Mouse (Mus musculus) limb, embryonic 14.5 days (tissue): Measurements from ENCODE around the gene Pcolce. TPM values are rescaled to one million over a fixed set of nuclear protein-coding genes. Genes with fewer than 3 reads are reported as not detected.

Source experiments
- ATAC-seq: fragments of 200-750 bp; cut with Nextera tagmentation; 2 replicates; pipeline ENCODE4 v1.8.0; 2017; ENCODE audit warnings: low read depth, moderate number of reproducible peaks, moderate TSS enrichment; ENCODE audit not compliant: low FRiP score
- DNase-seq: peaks from one replicate; pipeline ENCODE4 v3.0.0-alpha.2; 2015; ENCODE audit warnings: low spot score
- H3K27ac ChIP-seq: fragments of 300-500 bp; sonication (generic); replicated peaks from 2 replicates; pipeline ENCODE4 v1.5.1; 2014; ENCODE audit warnings: low read depth, mild to moderate bottlenecking, low read length, moderate library complexity, mixed read lengths
- H3K27me3 ChIP-seq: fragments of 300-500 bp; sonication (generic); 2 replicates; pipeline ENCODE4 v1.6.1; 2014; ENCODE audit warnings: low read length, mixed read lengths; ENCODE audit not compliant: control insufficient read depth, insufficient read depth
- H3K36me3 ChIP-seq: fragments of 300-500 bp; sonication (generic); 2 replicates; pipeline ENCODE4 v1.6.1; 2014; ENCODE audit warnings: mild to moderate bottlenecking, low read length, moderate library complexity, mixed read lengths; ENCODE audit not compliant: control insufficient read depth, insufficient read depth
- H3K4me1 ChIP-seq: fragments of 300-500 bp; sonication (generic); 2 replicates; pipeline ENCODE4 v1.6.1; 2014; ENCODE audit warnings: antibody characterized with exemption, low read length, mixed read lengths; ENCODE audit not compliant: control insufficient read depth, insufficient read depth
- H3K4me2 ChIP-seq: fragments of 300-500 bp; sonication (generic); replicated peaks from 2 replicates; pipeline ENCODE4 v1.6.1; 2014; ENCODE audit warnings: low read depth, mild to moderate bottlenecking, low read length, moderate library complexity; ENCODE audit not compliant: severe bottlenecking
- H3K4me3 ChIP-seq: fragments of 300-500 bp; sonication (generic); replicated peaks from 2 replicates; pipeline ENCODE4 v1.5.1; 2014; ENCODE audit warnings: low read length
- H3K9ac ChIP-seq: fragments of 300-500 bp; sonication (generic); 2 replicates; pipeline ENCODE4 v1.6.1; 2014; ENCODE audit warnings: mild to moderate bottlenecking, low read depth, low read length, moderate library complexity; ENCODE audit not compliant: severe bottlenecking
- H3K9me3 ChIP-seq: fragments of 300-500 bp; sonication (generic); 2 replicates; pipeline ENCODE4 v1.6.1; 2016; ENCODE audit warnings: low read length; ENCODE audit not compliant: control insufficient read depth
- POLR2A ChIP-seq: fragments of 200-500 bp; IDR thresholded peaks from 2 replicates; pipeline ENCODE4 v1.8.0; 2012; ENCODE audit warnings: inconsistent platforms, mild to moderate bottlenecking, moderate library complexity, borderline replicate concordance; ENCODE audit not compliant: insufficient read depth, insufficient read length; ENCODE audit errors: extremely low read depth
- WGBS: fragments of 180-500 bp; shearing (Covaris S2); extraction: QIAGEN DNeasy Blood & Tissue Kit; methylation state at CpG from one replicate; pipeline ENCODE4 v1.1.7; 2014; 5-methylcytosine and 5-hydroxymethylcytosine counted together
- polyA plus RNA-seq, 2 experiments: library from polyadenylated mRNA; depleted of rRNA in 1 of 2; stranded (reverse) in 1 of 2; unstranded in 1 of 2; fragments of >200 nt; fragmentation: Nextera tagmentation in 1 of 2; extraction: Ambion mirVana in 1 of 2; gene quantifications; 2 replicates each; pipeline versions ENCODE4 v1.2.1 to v1.2.3; 2012 to 2014

The Pcolce gene
- polyA plus RNA-seq, 2 experiments: 227 to 267 TPM

DNA sequence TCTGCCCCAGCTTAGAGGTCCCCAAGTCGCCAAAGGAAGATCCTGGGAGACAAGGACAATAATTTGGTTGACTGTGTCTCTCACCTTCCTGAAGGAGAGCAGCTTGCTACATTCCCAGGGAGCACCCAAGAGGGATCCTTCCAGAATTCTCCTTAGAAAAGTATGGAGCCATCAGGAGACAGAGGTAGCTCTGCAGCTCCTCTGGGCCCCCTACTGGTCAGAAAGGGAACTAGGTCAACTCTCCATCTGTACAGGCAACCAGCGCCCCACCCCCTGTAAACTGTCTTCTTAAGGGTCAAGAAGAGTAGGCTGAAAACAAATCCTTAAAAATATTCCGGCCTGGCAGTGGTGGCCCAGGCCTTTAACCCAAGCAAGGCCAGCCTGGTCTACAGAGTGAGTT is 38.9 kb upstream of the Pcolce start:
- no peak for TF ChIP-seq POLR2A
- H3K9ac ChIP-seq: no peak overlapping the region
- peaks cover 24% of the 10 kb centered on the region for H3K4me1 ChIP-seq
- ATAC-seq (peak; percentile 64; the same call in 1 of the 2 replicates), DNase-seq (peak; percentile 81)
- no peak overlapping the region for H3K27ac ChIP-seq
- no peaks in the 10 kb centered on the region for H3K27me3 ChIP-seq
- 14% methylated on average over 3 of the region's 3 CpGs for WGBS
- H3K4me3 ChIP-seq: no peak overlapping the region
- no peak overlapping the region for H3K4me2 ChIP-seq
- no peaks in the 10 kb centered on the region for H3K9me3 ChIP-seq
- peaks cover 20% of the 10 kb centered on the region; the same call in 1 of the 2 replicates for H3K36me3 ChIP-seq

DNA sequence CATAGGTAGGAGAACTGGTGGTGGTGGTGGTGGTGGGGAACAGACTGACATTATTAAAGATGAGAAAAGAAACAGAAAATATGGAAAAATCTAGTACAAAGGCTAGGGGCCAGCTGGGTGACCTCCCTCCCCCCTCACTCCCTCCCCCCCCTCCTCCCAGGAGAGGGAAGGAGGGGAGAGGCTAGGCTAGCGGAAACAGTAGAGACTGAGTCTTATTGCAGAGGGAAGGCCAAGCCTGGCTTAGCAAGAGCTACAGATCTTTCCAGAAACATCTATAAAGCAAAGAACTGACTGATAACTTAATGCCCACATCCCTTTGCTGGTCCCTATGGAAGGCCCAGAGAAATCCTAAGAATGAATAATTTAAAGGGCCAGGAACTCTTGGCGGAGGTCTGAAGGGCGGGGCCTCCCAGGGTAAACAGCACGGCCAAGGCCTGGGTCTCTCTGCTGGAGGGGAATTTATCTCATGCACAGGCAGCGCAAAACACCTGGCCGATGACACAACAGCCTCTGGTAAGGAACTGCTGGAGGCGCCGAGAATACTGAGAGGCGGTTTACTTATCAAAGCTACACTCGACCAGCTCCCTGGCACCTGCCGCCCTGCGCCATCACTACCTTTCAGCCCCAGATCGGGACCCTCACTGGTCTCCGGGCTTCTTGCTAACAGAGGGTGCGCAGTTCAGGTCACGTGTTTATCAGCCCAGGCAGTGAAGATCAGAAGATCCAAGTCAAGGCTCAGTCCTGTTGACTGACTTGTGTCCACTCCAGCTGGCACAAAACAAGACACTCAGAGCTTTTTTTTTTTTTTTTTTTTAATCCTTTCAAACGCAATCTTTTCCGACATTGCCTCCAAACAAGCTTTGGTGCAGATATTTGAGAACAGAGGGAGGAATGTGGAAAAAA is 36.3 kb upstream of the Pcolce start:
- Histone ChIP-seq H3K36me3 (peaks cover 20% of the 10 kb centered on the region; the same call in 1 of the 2 replicates), H3K4me1 (peaks cover 30% of the 10 kb centered on the region), H3K27me3 (peaks cover 14% of the 10 kb centered on the region), H3K9me3 (no peaks in the 10 kb centered on the region), H3K9ac (no peak overlapping the region), H3K4me2 (peak overlapping the region; percentile 19), H3K4me3 (no peak overlapping the region), H3K27ac (no peak overlapping the region; the same call in 1 of the 2 replicates)
- DNase-seq: no peak
- TF ChIP-seq POLR2A: no peak
- WGBS: 15% methylated on average over 18 of the region's 18 CpGs
- no peak for ATAC-seq

DNA sequence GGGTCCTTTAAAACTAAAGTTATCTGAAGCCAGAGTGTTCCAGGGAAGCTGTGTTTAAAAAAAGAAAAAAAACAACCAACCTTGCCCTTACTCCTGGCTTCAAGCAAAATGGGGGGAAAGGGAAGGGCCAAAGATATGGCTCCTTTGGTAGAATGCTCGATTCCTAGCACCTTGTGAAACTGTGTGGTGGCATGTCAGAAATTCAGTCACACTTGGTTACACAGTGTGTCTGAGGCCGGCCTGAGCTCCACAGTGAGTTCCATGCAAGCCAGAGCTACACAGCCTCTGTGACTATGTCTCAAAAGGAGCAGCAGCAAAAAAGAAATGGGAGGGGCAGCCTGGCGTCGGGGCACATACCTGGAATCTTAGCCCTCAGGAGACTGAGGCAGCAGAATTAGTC is 35.7 kb upstream of the Pcolce start:
- H3K27me3 ChIP-seq: peaks cover 20% of the 10 kb centered on the region
- no peak overlapping the region for H3K9ac ChIP-seq
- H3K9me3 ChIP-seq: no peaks in the 10 kb centered on the region
- 25% methylated on average over 4 of the region's 4 CpGs for WGBS
- TF ChIP-seq POLR2A: no peak
- peaks cover 18% of the 10 kb centered on the region; the same call in 1 of the 2 replicates for H3K36me3 ChIP-seq
- peaks cover 30% of the 10 kb centered on the region for H3K4me1 ChIP-seq
- no peak for DNase-seq
- no peak overlapping the region for H3K4me3 ChIP-seq
- ATAC-seq: no peak
- H3K4me2 ChIP-seq: no peak overlapping the region
- 0 out of 2 replicates have a peak overlapping the region, but pooled peaks have one; percentile 33 for H3K27ac ChIP-seq

DNA sequence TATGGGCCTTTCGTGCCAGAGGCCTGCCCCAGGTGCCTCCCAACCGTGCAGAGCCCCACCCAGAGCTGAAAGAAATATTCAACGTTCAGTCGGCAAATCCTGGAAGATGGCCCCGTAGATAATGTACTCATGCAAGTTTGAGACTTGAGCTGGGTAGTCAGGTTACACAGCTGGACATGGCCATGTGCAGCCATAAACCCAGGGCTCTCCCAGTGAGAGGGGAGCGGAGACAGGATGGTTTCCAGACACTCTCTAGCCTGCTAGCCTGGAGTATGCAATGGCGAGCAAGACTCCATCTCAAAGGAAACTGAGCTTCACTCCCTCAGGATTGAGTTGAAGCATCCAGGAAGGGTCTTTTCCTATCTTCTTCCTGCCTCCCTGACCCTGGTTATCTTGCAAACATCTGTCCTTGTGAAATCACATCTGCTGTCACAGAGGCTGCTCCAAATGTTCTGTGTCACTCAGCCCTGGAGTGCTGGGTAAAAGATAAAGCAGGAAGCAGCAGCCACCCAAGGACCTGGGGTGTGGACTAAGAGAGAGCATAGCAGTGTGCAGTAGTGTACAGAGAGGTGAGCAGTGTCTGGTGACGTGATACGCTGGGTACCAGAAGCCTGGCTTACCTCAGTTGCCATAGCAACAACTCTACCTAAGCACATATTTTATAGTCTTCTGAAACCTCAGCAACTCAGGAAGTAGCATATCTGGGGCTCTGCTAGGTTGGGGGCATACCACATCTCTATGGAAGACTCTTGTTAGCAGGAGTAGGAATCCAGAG is 34.4 kb upstream of the Pcolce start:
- peaks cover 21% of the 10 kb centered on the region for H3K27me3 ChIP-seq
- no peak overlapping the region for H3K9ac ChIP-seq
- H3K4me1 ChIP-seq: peaks cover 30% of the 10 kb centered on the region
- H3K4me2 ChIP-seq: no peak overlapping the region
- WGBS: 18% methylated on average over 9 of the region's 9 CpGs
- TF ChIP-seq POLR2A: no peak
- no peak overlapping the region for H3K4me3 ChIP-seq
- 0 out of 2 replicates have a peak, but pooled peaks have one; percentile 35 for ATAC-seq
- no peak overlapping the region for H3K27ac ChIP-seq
- no peak for DNase-seq
- H3K36me3 ChIP-seq: peaks cover 8% of the 10 kb centered on the region; the same call in 1 of the 2 replicates
- no peaks in the 10 kb centered on the region for H3K9me3 ChIP-seq

DNA sequence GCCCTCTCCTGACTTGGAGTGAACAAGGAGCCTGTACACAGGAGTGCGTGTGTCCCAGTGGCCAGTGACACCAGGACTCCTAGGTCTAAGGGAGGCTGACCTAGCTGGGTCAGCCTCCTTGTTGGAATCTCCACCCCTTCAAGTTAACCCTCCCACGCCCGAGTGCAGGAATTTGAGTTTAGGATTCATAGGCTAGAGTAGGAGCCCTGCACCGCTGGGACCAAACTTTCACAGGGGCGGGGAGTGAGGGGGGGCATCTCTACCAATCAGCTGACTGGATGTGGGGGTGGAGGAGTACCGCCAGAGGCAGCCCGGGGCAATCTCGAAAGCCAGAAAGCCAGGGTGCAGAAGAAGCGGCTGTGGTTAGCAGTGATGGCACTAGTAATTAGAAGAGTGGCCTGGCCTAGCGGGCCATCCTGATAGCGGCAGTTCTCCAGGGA is 32.1 kb upstream of the Pcolce start, which contains the start of gene Irs3:
TSS of gene Irs3 (minus strand) at position 63 of the 440 bp plus-strand sequence.
- DNase-seq (no peak), ATAC-seq (no peak)
- Histone ChIP-seq H3K9ac (peak within 1 kb of the TSS; percentile 46), H3K4me3 (peak within 1 kb of the TSS; percentile 29), H3K27me3 (peaks cover 21% of the 10 kb centered on the region), H3K36me3 (peaks cover 21% of the 10 kb centered on the region), H3K4me1 (peaks cover 30% of the 10 kb centered on the region), H3K4me2 (peak within 1 kb of the TSS; percentile 46), H3K9me3 (no peaks in the 10 kb centered on the region), H3K27ac (no peak within 1 kb of the TSS)
- 21% methylated on average over 11 of the region's 11 CpGs for WGBS
- TF ChIP-seq POLR2A: no peak
